Mouse (Mus musculus) spleen, adult 2 months (tissue): Measurements from ENCODE around the gene Polr1a. TPM values are rescaled to one million over a fixed set of nuclear protein-coding genes. Genes with fewer than 3 reads are reported as not detected.

Experiments
- DNase-seq, 2 experiments: peaks; one replicate each; pipeline versions ENCODE4 v3.0.0 to v3.0.0-alpha.2; 2012 to 2021; ENCODE audit warnings: low spot score in 2 of 2, low read depth in 1 of 2
- H3K27ac ChIP-seq: fragments of 200-500 bp; 2 replicates; pipeline ENCODE4 v1.5.1; 2012; ENCODE audit warnings: low read length, inconsistent platforms; ENCODE audit not compliant: insufficient read depth
- H3K27me3 ChIP-seq: fragments of 200-500 bp; 2 replicates; pipeline ENCODE4 v1.6.1; 2012; ENCODE audit warnings: mild to moderate bottlenecking, moderate library complexity, low read length, inconsistent platforms; ENCODE audit not compliant: control insufficient read depth, insufficient read depth
- H3K36me3 ChIP-seq: fragments of 200-500 bp; 2 replicates; pipeline ENCODE4 v1.6.1; 2012; ENCODE audit warnings: mild to moderate bottlenecking, low read length, inconsistent platforms; ENCODE audit not compliant: control insufficient read depth, insufficient read depth
- H3K4me1 ChIP-seq: fragments of 200-500 bp; 2 replicates; pipeline ENCODE4 v1.6.1; 2011; ENCODE audit warnings: inconsistent platforms; ENCODE audit not compliant: control insufficient read depth, insufficient read depth, insufficient read length
- H3K4me3 ChIP-seq: fragments of 200-500 bp; 2 replicates; pipeline ENCODE4 v1.5.1; 2011; ENCODE audit warnings: mild to moderate bottlenecking, inconsistent platforms; ENCODE audit not compliant: insufficient read depth, insufficient read length; ENCODE audit errors: extremely low read depth
- CTCF ChIP-seq: fragments of 200-500 bp; IDR thresholded peaks from 2 replicates; pipeline ENCODE4 v1.5.1; 2011; ENCODE audit warnings: mild to moderate bottlenecking, inconsistent platforms; ENCODE audit not compliant: insufficient read depth, insufficient read length, insufficient replicate concordance; ENCODE audit errors: extremely low read depth
- POLR2A ChIP-seq: fragments of 200-500 bp; IDR thresholded peaks from 2 replicates; pipeline ENCODE4 v1.6.1; 2011; ENCODE audit warnings: low read depth, low read length, inconsistent platforms
- WGBS: fragments of 180-500 bp; shearing (Covaris S2); methylation state at CpG from one replicate; pipeline ENCODE4 v1.1.7; 2018; 5-methylcytosine and 5-hydroxymethylcytosine counted together
- polyA plus RNA-seq: library from polyadenylated mRNA; depleted of rRNA; stranded (reverse); fragments of >200 nt; gene quantifications from 2 replicates; pipeline ENCODE4 v1.2.3, GENCODE M21; 2012; rRNA removed

The Polr1a gene
- polyA plus RNA-seq, 1 experiment, result 16.3 TPM

- no peak for TF ChIP-seq CTCF
- TF ChIP-seq POLR2A, result no peak
- no peak overlapping the region for H3K27ac ChIP-seq
- no peaks in the 10 kb centered on the region for H3K36me3 ChIP-seq
- no peak for DNase-seq
- no peaks in the 10 kb centered on the region for H3K4me1 ChIP-seq
- no peak overlapping the region for H3K4me3 ChIP-seq
- 96% methylated on average over 4 of the region's 4 CpGs for WGBS
- H3K27me3 ChIP-seq, result no peaks in the 10 kb centered on the region
These were observed 99.4 kb downstream of the Polr1a start for GRCm38 (mm10) chr6:72008213-72008655.

GRCm38 (mm10) chr6:72009454-72009853 is 100.6 kb downstream of the Polr1a start:
- H3K36me3 ChIP-seq, result no peaks in the 10 kb centered on the region
- TF ChIP-seq CTCF (no peak), POLR2A (no peak)
- no peak overlapping the region for H3K4me3 ChIP-seq
- H3K4me1 ChIP-seq, result no peaks in the 10 kb centered on the region
- H3K27me3 ChIP-seq, result no peaks in the 10 kb centered on the region
- no peak overlapping the region for H3K27ac ChIP-seq
- WGBS, result 96% methylated on average over 1 of the region's 1 CpGs
- no peak for DNase-seq

- Histone ChIP-seq H3K27ac (no peak overlapping the region), H3K4me3 (no peak overlapping the region), H3K36me3 (no peaks in the 10 kb centered on the region), H3K4me1 (no peaks in the 10 kb centered on the region), H3K27me3 (no peaks in the 10 kb centered on the region)
- no peak for TF ChIP-seq POLR2A
- TF ChIP-seq CTCF, result no peak
- no peak for DNase-seq
- WGBS, result 87% methylated on average over 4 of the region's 4 CpGs
These were observed 105.2 kb downstream of the Polr1a start for GRCm38 (mm10) chr6:72014033-72014432.

- 76% methylated on average over 6 of the region's 6 CpGs for WGBS
- no peaks in the 10 kb centered on the region for H3K27me3 ChIP-seq
These were observed 109.2 kb downstream of the Polr1a start for GRCm38 (mm10) chr6:72018052-72018451.

GRCm38 (mm10) chr6:72025497-72025896 is 116.6 kb downstream of the Polr1a start:
- no peak for TF ChIP-seq CTCF
- TF ChIP-seq POLR2A, result no peak
- no peak overlapping the region for H3K27ac ChIP-seq
- no peak overlapping the region for H3K4me3 ChIP-seq
- no peaks in the 10 kb centered on the region for H3K27me3 ChIP-seq
- no peaks in the 10 kb centered on the region for H3K4me1 ChIP-seq
- no peak for DNase-seq
- H3K36me3 ChIP-seq, result no peaks in the 10 kb centered on the region

More at GRCm38 (mm10) chr6:72018052-72018451, 109.2 kb downstream of the Polr1a start:
- H3K27ac ChIP-seq, result no peak overlapping the region
- DNase-seq, result no peak
- H3K4me1 ChIP-seq, result no peaks in the 10 kb centered on the region
- no peak overlapping the region for H3K4me3 ChIP-seq
- no peaks in the 10 kb centered on the region for H3K36me3 ChIP-seq
- TF ChIP-seq POLR2A (no peak), CTCF (no peak)

- H3K36me3 ChIP-seq, result no peaks in the 10 kb centered on the region
- 100% methylated on average over 1 of the region's 1 CpGs for WGBS
- H3K4me3 ChIP-seq, result no peak overlapping the region
- no peaks in the 10 kb centered on the region for H3K4me1 ChIP-seq
- H3K27ac ChIP-seq, result no peak overlapping the region
- DNase-seq, result no peak
- no peaks in the 10 kb centered on the region for H3K27me3 ChIP-seq
- TF ChIP-seq CTCF (no peak), POLR2A (no peak)
These were observed 119.2 kb downstream of the Polr1a start for GRCm38 (mm10) chr6:72028079-72028478.

GRCm38 (mm10) chr6:72029674-72030073 is 120.8 kb downstream of the Polr1a start:
- H3K36me3 ChIP-seq, result no peaks in the 10 kb centered on the region
- H3K4me3 ChIP-seq, result no peak overlapping the region
- WGBS, result 26% methylated on average over 6 of the region's 6 CpGs
- no peaks in the 10 kb centered on the region for H3K4me1 ChIP-seq
- no peaks in the 10 kb centered on the region for H3K27me3 ChIP-seq
- no peak for DNase-seq
- H3K27ac ChIP-seq, result no peak overlapping the region
- TF ChIP-seq CTCF, result no peak
- no peak for TF ChIP-seq POLR2A

Other genes with a start within 250 kb of the Polr1a start
- 0.49 and 0.63 TPM in 2 replicates for gene Reep1, start 201.5 kb upstream of the Polr1a start, polyA plus RNA-seq
- gene Mrpl35, start 82.1 kb upstream of the Polr1a start, polyA plus RNA-seq, result 3.1 and 3.6 TPM in 2 replicates
- gene Immt, start 77.7 kb upstream of the Polr1a start, polyA plus RNA-seq, result 17.2 and 17.8 TPM in 2 replicates
- 6.6 and 8.9 TPM in 2 replicates for gene Ptcd3, start 303 bp upstream of the Polr1a start, polyA plus RNA-seq
- gene St3gal5, start 188.5 kb downstream of the Polr1a start, polyA plus RNA-seq, result 43.1 and 48.1 TPM in 2 replicates